Mouse (Mus musculus): ENCODE results near the gene Rrm1. TPM values are rescaled to one million over a fixed set of nuclear protein-coding genes. Genes with fewer than 3 reads are reported as not detected.
A peak's percentile ranks its signal among the peaks of the same experiment; 100 is the strongest.

The Rrm1 gene
- polyA plus RNA-seq, 1 experiment from 2014 or later = 35.7 TPM

GRCm38 (mm10) chr7:102508066-102508465, 66.6 kb downstream of the Rrm1 start:
- no peaks in the 10 kb centered on the region for H3K27me3 ChIP-seq (ENCODE audit: control insufficient read depth, insufficient read depth, low read length)
- no peak overlapping the region for H3K9ac ChIP-seq (ENCODE audit: low read length)
- no peak for TF ChIP-seq CTCF (IDR thresholded peaks at IDR 0.05; ENCODE audit: low read depth)
- no peak for TF ChIP-seq EP300 (optimal IDR thresholded peaks at IDR 0.05)
- no peaks in the 10 kb centered on the region for H3K4me1 ChIP-seq (replicated peaks; ENCODE audit: control insufficient read depth, insufficient read depth)
- ATAC-seq (ENCODE audit: low FRiP score, low TSS enrichment) = no peak
- H3K4me3 ChIP-seq (ENCODE audit: low read depth, low read length) = no peak overlapping the region
- no peaks in the 10 kb centered on the region for H3K9me3 ChIP-seq (ENCODE audit: control insufficient read depth, low read length)
- DNase-seq (ENCODE audit: low spot score) = no peak
- no peaks in the 10 kb centered on the region for H3K36me3 ChIP-seq (ENCODE audit: control insufficient read depth, insufficient read depth, low read length)
- 87% methylated on average over 9 of the region's 9 CpGs for WGBS
- H3K4me2 ChIP-seq (replicated peaks; ENCODE audit: low read depth) = no peak overlapping the region
- H3K27ac ChIP-seq (replicated peaks) = no peak overlapping the region

GRCm38 (mm10) chr7:102508666-102509065, 67.2 kb downstream of the Rrm1 start:
- Histone ChIP-seq H3K4me1 (replicated peaks; ENCODE audit: control insufficient read depth, insufficient read depth) (no peaks in the 10 kb centered on the region), H3K9ac (ENCODE audit: low read length) (no peak overlapping the region), H3K27ac (replicated peaks) (no peak overlapping the region), H3K36me3 (ENCODE audit: control insufficient read depth, insufficient read depth, low read length) (no peaks in the 10 kb centered on the region), H3K27me3 (ENCODE audit: control insufficient read depth, insufficient read depth, low read length) (no peaks in the 10 kb centered on the region), H3K4me3 (ENCODE audit: low read depth, low read length) (no peak overlapping the region), H3K9me3 (ENCODE audit: control insufficient read depth, low read length) (no peaks in the 10 kb centered on the region), H3K4me2 (replicated peaks; ENCODE audit: low read depth) (no peak overlapping the region)
- WGBS = 91% methylated on average over 6 of the region's 6 CpGs
- DNase-seq (ENCODE audit: low spot score) (no peak), ATAC-seq (ENCODE audit: low FRiP score, low TSS enrichment) (no peak)
- TF ChIP-seq EP300 (optimal IDR thresholded peaks at IDR 0.05) (no peak), CTCF (IDR thresholded peaks at IDR 0.05; ENCODE audit: low read depth) (no peak)

GRCm38 (mm10) chr7:102509726-102510125, 68.2 kb downstream of the Rrm1 start:
- ATAC-seq (ENCODE audit: low FRiP score, low TSS enrichment) (no peak), DNase-seq (ENCODE audit: low spot score) (no peak)
- no peak for TF ChIP-seq CTCF (IDR thresholded peaks at IDR 0.05; ENCODE audit: low read depth)
- no peak for TF ChIP-seq EP300 (optimal IDR thresholded peaks at IDR 0.05)
- H3K4me1 ChIP-seq (replicated peaks; ENCODE audit: control insufficient read depth, insufficient read depth) = no peaks in the 10 kb centered on the region
- WGBS = 83% methylated on average over 7 of the region's 7 CpGs
- H3K27ac ChIP-seq (replicated peaks) = no peak overlapping the region
- no peaks in the 10 kb centered on the region for H3K27me3 ChIP-seq (ENCODE audit: control insufficient read depth, insufficient read depth, low read length)
- no peak overlapping the region for H3K4me2 ChIP-seq (replicated peaks; ENCODE audit: low read depth)
- H3K9me3 ChIP-seq (ENCODE audit: control insufficient read depth, low read length) = no peaks in the 10 kb centered on the region
- no peak overlapping the region for H3K4me3 ChIP-seq (ENCODE audit: low read depth, low read length)
- H3K9ac ChIP-seq (ENCODE audit: low read length) = no peak overlapping the region
- no peaks in the 10 kb centered on the region for H3K36me3 ChIP-seq (ENCODE audit: control insufficient read depth, insufficient read depth, low read length)

- H3K27me3 ChIP-seq (ENCODE audit: control insufficient read depth, insufficient read depth, low read length) = no peaks in the 10 kb centered on the region
- H3K4me1 ChIP-seq (replicated peaks; ENCODE audit: control insufficient read depth, insufficient read depth) = no peaks in the 10 kb centered on the region
- no peak overlapping the region for H3K4me3 ChIP-seq (ENCODE audit: low read depth, low read length)
- no peak for ATAC-seq (ENCODE audit: low FRiP score, low TSS enrichment)
- H3K27ac ChIP-seq (replicated peaks) = no peak overlapping the region
- H3K36me3 ChIP-seq (ENCODE audit: control insufficient read depth, insufficient read depth, low read length) = no peaks in the 10 kb centered on the region
- WGBS = 89% methylated on average over 10 of the region's 10 CpGs
- TF ChIP-seq EP300 (optimal IDR thresholded peaks at IDR 0.05) (no peak), CTCF (IDR thresholded peaks at IDR 0.05; ENCODE audit: low read depth) (no peak)
- no peak for DNase-seq (ENCODE audit: low spot score)
- no peak overlapping the region for H3K9ac ChIP-seq (ENCODE audit: low read length)
- no peaks in the 10 kb centered on the region for H3K9me3 ChIP-seq (ENCODE audit: control insufficient read depth, low read length)
- no peak overlapping the region for H3K4me2 ChIP-seq (replicated peaks; ENCODE audit: low read depth)
Measured at GRCm38 (mm10) chr7:102511927-102512326, 70.4 kb downstream of the Rrm1 start.

GRCm38 (mm10) chr7:102512814-102513435, 71.4 kb downstream of the Rrm1 start:
- DNase-seq (ENCODE audit: low spot score) (peak; percentile 88), ATAC-seq (ENCODE audit: low FRiP score, low TSS enrichment) (peak; percentile 93)
- Histone ChIP-seq H3K27me3 (ENCODE audit: control insufficient read depth, insufficient read depth, low read length) (no peaks in the 10 kb centered on the region), H3K9me3 (ENCODE audit: control insufficient read depth, low read length) (no peaks in the 10 kb centered on the region), H3K4me3 (ENCODE audit: low read depth, low read length) (peak overlapping the region; percentile 45), H3K9ac (ENCODE audit: low read length) (peak overlapping the region; percentile 61), H3K36me3 (ENCODE audit: control insufficient read depth, insufficient read depth, low read length) (no peaks in the 10 kb centered on the region), H3K4me2 (replicated peaks; ENCODE audit: low read depth) (peak overlapping the region; percentile 82), H3K4me1 (replicated peaks; ENCODE audit: control insufficient read depth, insufficient read depth) (no peaks in the 10 kb centered on the region), H3K27ac (replicated peaks) (no peak overlapping the region)
- 2% methylated on average over 43 of the region's 54 CpGs for WGBS
- TF ChIP-seq CTCF (IDR thresholded peaks at IDR 0.05; ENCODE audit: low read depth) (peak; percentile 90), EP300 (optimal IDR thresholded peaks at IDR 0.05) (no peak)

- DNase-seq (ENCODE audit: low spot score) = no peak
- no peak overlapping the region for H3K27ac ChIP-seq (replicated peaks)
- H3K4me2 ChIP-seq (replicated peaks; ENCODE audit: low read depth) = no peak overlapping the region
- no peaks in the 10 kb centered on the region for H3K9me3 ChIP-seq (ENCODE audit: control insufficient read depth, low read length)
- no peak overlapping the region for H3K9ac ChIP-seq (ENCODE audit: low read length)
- no peak for TF ChIP-seq CTCF (IDR thresholded peaks at IDR 0.05; ENCODE audit: low read depth)
- H3K4me3 ChIP-seq (ENCODE audit: low read depth, low read length) = no peak overlapping the region
- H3K4me1 ChIP-seq (replicated peaks; ENCODE audit: control insufficient read depth, insufficient read depth) = no peaks in the 10 kb centered on the region
- ATAC-seq (ENCODE audit: low FRiP score, low TSS enrichment) = no peak
- no peaks in the 10 kb centered on the region for H3K27me3 ChIP-seq (ENCODE audit: control insufficient read depth, insufficient read depth, low read length)
- 69% methylated on average over 4 of the region's 4 CpGs for WGBS
- no peaks in the 10 kb centered on the region for H3K36me3 ChIP-seq (ENCODE audit: control insufficient read depth, insufficient read depth, low read length)
Measured at GRCm38 (mm10) chr7:102514144-102514543, 72.6 kb downstream of the Rrm1 start.
